Mouse (Mus musculus): ENCODE measurements around the gene Mgat2.

Gene Mgat2

GRCm38 (mm10) chr12:69213186-69213777, 29.3 kb downstream of the Mgat2 start:
- DNase-seq (ENCODE audit: low spot score in 2 of 2): no peak

GRCm38 (mm10) chr12:69214393-69214792, 30.4 kb downstream of the Mgat2 start:
- DNase-seq (ENCODE audit: low spot score in 2 of 2): no peak

DNA sequence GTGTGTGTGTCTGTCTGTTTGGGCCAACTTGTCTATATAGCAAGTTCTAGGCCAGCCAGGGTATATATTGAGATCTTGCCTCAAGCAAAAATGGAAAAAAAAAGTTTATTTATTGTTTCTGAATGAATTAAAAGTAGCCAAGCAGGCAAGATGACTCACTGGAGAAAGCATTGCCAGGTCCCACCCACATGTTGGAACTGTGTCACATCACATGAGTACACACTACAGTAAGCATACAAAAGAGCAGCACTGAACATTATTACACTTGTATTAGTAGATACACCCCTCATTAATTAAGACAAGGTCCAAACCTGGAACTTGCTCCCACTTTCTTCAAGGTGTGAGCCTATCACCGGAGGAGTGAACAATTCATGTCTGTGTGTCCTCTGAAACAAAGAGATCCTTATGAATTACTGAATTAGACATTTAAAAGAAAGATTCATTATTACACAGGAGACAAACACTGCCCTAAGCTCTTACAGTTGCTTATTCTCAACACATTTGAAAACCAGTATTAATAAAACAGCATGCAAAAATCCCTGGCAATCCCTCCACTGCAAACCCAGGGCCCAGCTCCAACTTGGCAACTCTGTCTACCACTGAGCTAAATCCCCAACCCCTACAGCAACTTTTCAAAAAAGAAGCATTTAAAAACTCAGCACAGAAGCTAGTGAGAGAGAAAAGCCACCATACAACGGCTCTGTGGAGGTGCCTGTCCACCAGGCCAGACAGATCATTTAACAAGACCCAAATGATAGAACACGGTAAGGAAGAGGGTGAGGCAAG, 31.2 kb downstream of the Mgat2 start:
- DNase-seq (ENCODE audit: low spot score in 2 of 2): peak; percentile 23 to 64

DNA sequence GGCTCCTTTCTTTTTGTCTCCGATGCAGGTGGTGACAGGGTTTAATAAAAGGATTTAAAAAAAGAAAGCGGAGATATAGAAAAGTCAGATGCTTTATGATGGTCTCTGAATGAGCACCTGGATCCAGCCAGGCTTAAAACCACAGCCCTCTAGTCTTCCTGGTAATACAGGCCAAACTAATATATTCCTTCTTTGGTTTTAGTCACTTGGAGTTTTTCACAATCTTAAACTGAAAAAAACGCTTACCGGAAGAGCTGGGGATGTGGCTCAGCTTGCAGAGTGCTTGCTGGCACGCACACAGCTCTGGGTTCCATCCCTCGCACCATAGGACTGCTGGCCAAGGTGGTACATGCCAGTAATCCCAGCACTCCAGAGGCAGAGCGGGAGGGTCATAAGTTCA, 32.6 kb downstream of the Mgat2 start:
- DNase-seq (ENCODE audit: low spot score in 2 of 2): peak in 1 of 2 experiments; percentile 7

DNA sequence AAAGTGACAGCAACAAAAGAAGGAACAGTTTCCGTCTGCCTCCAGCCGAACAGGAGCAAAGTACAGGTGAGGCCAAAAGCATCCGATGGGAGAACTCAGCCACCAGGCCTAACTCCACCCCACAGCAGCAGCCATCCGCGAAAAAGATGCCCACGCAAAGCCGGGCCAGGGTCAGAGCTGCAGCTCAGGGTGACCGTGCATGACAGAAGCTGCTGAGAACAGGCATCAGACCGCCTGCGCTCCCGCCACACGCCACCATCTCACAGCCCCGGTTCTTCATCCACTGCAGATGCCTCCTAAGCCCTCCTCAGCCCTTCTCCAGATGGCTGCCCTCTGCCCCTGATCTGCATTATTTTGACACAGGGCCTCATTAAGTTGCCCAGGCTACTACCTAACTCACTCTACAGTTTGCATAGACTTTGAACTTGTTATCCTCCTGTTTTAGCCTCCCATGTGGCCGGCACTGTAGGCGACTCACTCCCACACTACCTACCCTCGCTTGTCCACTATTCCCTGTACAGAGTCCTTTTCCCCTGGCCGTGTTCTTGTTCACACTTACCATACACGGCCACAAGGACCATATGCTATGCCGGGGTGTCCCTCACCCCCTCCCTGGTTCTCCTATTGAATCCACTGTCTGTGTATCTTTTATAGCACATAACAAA, 36.8 kb downstream of the Mgat2 start:
- no peak for DNase-seq (ENCODE audit: low spot score in 2 of 2)

GRCm38 (mm10) chr12:69227776-69228466, 44.0 kb downstream of the Mgat2 start, which contains the start of gene Pole2:
Pole2 (minus strand) TSS chr12:69228195.
- DNase-seq (ENCODE audit: low spot score in 2 of 2): peak; percentile 89 to 92

- no peak for DNase-seq (ENCODE audit: low spot score in 2 of 2)
Observed at GRCm38 (mm10) chr12:69229251-69229650, 45.3 kb downstream of the Mgat2 start.

GRCm38 (mm10) chr12:69235782-69236181, 51.8 kb downstream of the Mgat2 start:
- DNase-seq (ENCODE audit: low spot score in 2 of 2): no peak
